Mouse (Mus musculus): ENCODE results near the gene Arhgef12.

- no peak for TF ChIP-seq GATA1 (IDR thresholded peaks at IDR 0.05; ENCODE audit: borderline replicate concordance, low read length)
- no peak for TF ChIP-seq FLI1 (IDR thresholded peaks at IDR 0.05; ENCODE audit: low read length)
These were observed 36.5 kb downstream of the Arhgef12 start for GRCm38 (mm10) chr9:43070566-43070965.

All from megakaryocyte, embryonic 14.5 days (primary cell).